Comparison of ENCODE assay signal across 8 mouse cellular contexts in the genomic region with DNA sequence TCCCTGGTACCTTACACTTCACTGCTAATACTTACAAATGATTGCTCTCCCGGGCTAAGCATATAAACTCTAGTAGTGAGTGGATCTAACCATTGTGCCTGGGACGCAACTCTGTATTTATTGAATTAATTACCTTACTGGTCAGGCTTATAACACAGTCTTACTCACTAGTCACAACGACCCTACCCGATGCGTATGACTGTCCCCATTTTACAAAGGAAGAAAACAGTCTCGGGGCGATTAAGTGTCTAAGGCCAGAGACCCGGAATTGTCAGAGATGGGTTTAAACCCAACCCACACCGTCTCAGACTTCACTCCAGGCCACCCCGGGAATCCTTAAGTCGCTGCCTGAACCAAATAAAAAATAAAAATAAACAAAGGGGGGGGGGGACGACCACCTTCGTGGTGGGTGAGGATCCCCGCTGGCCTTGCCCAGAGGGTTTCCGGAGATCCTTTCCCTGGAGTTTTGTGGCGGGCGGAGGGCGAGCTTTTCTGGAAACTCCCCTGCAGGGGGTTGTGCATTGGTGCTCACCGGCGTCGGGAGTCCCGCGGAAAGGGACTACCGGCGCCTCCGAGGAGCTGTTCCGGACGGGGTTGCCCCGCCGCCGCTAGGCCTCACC. TPM values are rescaled to one million over a fixed set of nuclear protein-coding genes. Genes with fewer than 3 reads are reported as not detected.
DNase-seq lines count a peak whose midpoint lies in the region; ATAC-seq and TF ChIP-seq lines count a peak whose summit lies in the region.

No protein-coding gene starts in this region.

- under 1% methylated on average over 31 of the region's 31 CpGs for WGBS in lung, embryonic 14.5 days
- WGBS in bone marrow, adult 2 months: under 1% methylated on average over 31 of the region's 31 CpGs
- under 1% methylated on average over 31 of the region's 31 CpGs for WGBS in hindbrain, embryonic 12.5 days
- under 1% methylated on average over 31 of the region's 31 CpGs for WGBS in midbrain, embryonic 12.5 days

- peak; percentile 52 for DNase-seq in lung, embryonic 14.5 days
- no peak for DNase-seq in lung, postnatal 14 days
- no peak for DNase-seq in left cerebral cortex, postnatal 10 days (ENCODE audit: extremely low spot score in 1 of 2, low spot score in 2 of 2)
- no peak for DNase-seq in left cerebral cortex, adult 11 months (ENCODE audit: low spot score)
- DNase-seq in frontal cortex, adult 2 months (ENCODE audit: extremely low spot score in 1 of 2, low spot score in 1 of 2): no peak

- no peaks in the 10 kb centered on the region for H3K27me3 ChIP-seq in lung, embryonic 14.5 days (ENCODE audit: insufficient read depth, low read length)
- no peaks in the 10 kb centered on the region for H3K27me3 ChIP-seq in hindbrain, embryonic 12.5 days
- no peaks in the 10 kb centered on the region for H3K27me3 ChIP-seq in midbrain, embryonic 12.5 days

- intact Hi-C loops in left cerebral cortex, postnatal 10 days (cut with DNase I): no loop called here

- TF ChIP-seq CTCF in lung, embryonic 14.5 days (IDR thresholded peaks at IDR 0.05; ENCODE audit: low read depth): no peak
- TF ChIP-seq CTCF in bone marrow, adult 2 months (IDR thresholded peaks at IDR 0.05; ENCODE audit: control insufficient read depth, insufficient read depth, low read length): no peak

- H3K4me2 ChIP-seq in lung, embryonic 14.5 days: peak overlapping the region; percentile 83
- peak overlapping the region; percentile 75 for H3K4me2 ChIP-seq in hindbrain, embryonic 12.5 days (replicated peaks)
- H3K4me2 ChIP-seq in midbrain, embryonic 12.5 days (replicated peaks): peak overlapping the region; percentile 74

- H3K4me1 ChIP-seq in lung, embryonic 14.5 days (ENCODE audit: insufficient read depth): peaks cover 4% of the 10 kb centered on the region; the same call in 1 of the 2 replicates
- no peaks in the 10 kb centered on the region; the same call in 1 of the 2 replicates for H3K4me1 ChIP-seq in bone marrow, adult 2 months (ENCODE audit: control insufficient read depth, insufficient read depth, low read length)
- H3K4me1 ChIP-seq in hindbrain, embryonic 12.5 days: peaks cover 28% of the 10 kb centered on the region
- H3K4me1 ChIP-seq in midbrain, embryonic 12.5 days: peaks cover 25% of the 10 kb centered on the region

- peak overlapping the region; percentile 100 for H3K27ac ChIP-seq in lung, embryonic 14.5 days (ENCODE audit: low read depth)
- peak overlapping the region; percentile 91 for H3K27ac ChIP-seq in bone marrow, adult 2 months (ENCODE audit: control insufficient read depth, insufficient read depth, low read depth, low read length, poor library complexity)
- peak overlapping the region; percentile 99 for H3K27ac ChIP-seq in hindbrain, embryonic 12.5 days
- H3K27ac ChIP-seq in midbrain, embryonic 12.5 days (replicated peaks): peak overlapping the region; percentile 99

- ATAC-seq in lung, embryonic 14.5 days (ENCODE audit: insufficient read depth): 0 out of 2 replicates have a peak, but pooled peaks have one; percentile 1
- ATAC-seq in hindbrain, embryonic 12.5 days (ENCODE audit: low FRiP score): peak; percentile 61
- ATAC-seq in midbrain, embryonic 12.5 days (ENCODE audit: low FRiP score, low read depth): peak; percentile 38; the same call in 1 of the 2 replicates

- H3K9ac ChIP-seq in lung, embryonic 14.5 days: peak overlapping the region; percentile 99
- peak overlapping the region; percentile 98 for H3K9ac ChIP-seq in hindbrain, embryonic 12.5 days
- H3K9ac ChIP-seq in midbrain, embryonic 12.5 days (replicated peaks): peak overlapping the region; percentile 98

- peak overlapping the region; percentile 72 for H3K4me3 ChIP-seq in lung, embryonic 14.5 days (ENCODE audit: low read depth, low read length)
- H3K4me3 ChIP-seq in bone marrow, adult 2 months (replicated peaks; ENCODE audit: control insufficient read depth, low read depth, low read length): peak overlapping the region; percentile 86
- peak overlapping the region; percentile 80 for H3K4me3 ChIP-seq in hindbrain, embryonic 12.5 days
- peak overlapping the region; percentile 91 for H3K4me3 ChIP-seq in midbrain, embryonic 12.5 days

- H3K36me3 ChIP-seq in lung, embryonic 14.5 days (ENCODE audit: insufficient read depth): peaks cover 32% of the 10 kb centered on the region
- H3K36me3 ChIP-seq in hindbrain, embryonic 12.5 days: peaks cover 24% of the 10 kb centered on the region
- H3K36me3 ChIP-seq in midbrain, embryonic 12.5 days: peaks cover 22% of the 10 kb centered on the region

- H3K9me3 ChIP-seq in lung, embryonic 14.5 days (ENCODE audit: low read depth, low read length): no peaks in the 10 kb centered on the region
- H3K9me3 ChIP-seq in hindbrain, embryonic 12.5 days (replicated peaks): no peaks in the 10 kb centered on the region
- H3K9me3 ChIP-seq in midbrain, embryonic 12.5 days: no peaks in the 10 kb centered on the region

- TF ChIP-seq POLR2A in bone marrow, adult 2 months (IDR thresholded peaks at IDR 0.05; ENCODE audit: borderline replicate concordance, control insufficient read depth, low read depth, low read length): no peak

RNA-seq across cellular contexts. Expression of a gene that starts 1.1 kb away (rescaled TPM):
- 170 and 189 TPM in 2 replicates for polyA plus RNA-seq in lung, embryonic 14.5 days (2014; fragmentation: Nextera tagmentation; extraction: Ambion mirVana)
- polyA plus RNA-seq in bone marrow, adult 2 months (2011; ENCODE audit: insufficient read depth, insufficient read length, low replicate concordance, missing spikeins): 196 and 201 TPM in 2 replicates
- 366 and 375 TPM in 2 replicates for polyA plus RNA-seq in hindbrain, embryonic 12.5 days (2016; fragmentation: Nextera tagmentation; extraction: Ambion mirVana)
- 357 and 380 TPM in 2 replicates for polyA plus RNA-seq in midbrain, embryonic 12.5 days (2016; fragmentation: Nextera tagmentation; extraction: Ambion mirVana)
- total RNA-seq in left cerebral cortex, postnatal 10 days (2021): 10 to 100 TPM; 73.7 to 83.7 TPM
- 93.5 and 97.6 TPM in 2 replicates for polyA plus RNA-seq in frontal cortex, adult 2 months (2012; rRNA removed)

RNA-seq across cellular contexts. Expression of a gene that starts 14.1 kb away (rescaled TPM):
- polyA plus RNA-seq in lung, embryonic 14.5 days (2014; fragmentation: Nextera tagmentation; extraction: Ambion mirVana): 0.05 and 0.14 TPM in 2 replicates
- 0.95 TPM in 1 of 2 replicates, not detected in the other for polyA plus RNA-seq in bone marrow, adult 2 months (2011; ENCODE audit: insufficient read depth, insufficient read length, low replicate concordance, missing spikeins)
- polyA plus RNA-seq in hindbrain, embryonic 12.5 days (2016; fragmentation: Nextera tagmentation; extraction: Ambion mirVana): 0.98 and 1.5 TPM in 2 replicates
- polyA plus RNA-seq in midbrain, embryonic 12.5 days (2016; fragmentation: Nextera tagmentation; extraction: Ambion mirVana): 0.87 and 1.1 TPM in 2 replicates
- 10 to 100 TPM; 31.1 to 31.2 TPM for total RNA-seq in left cerebral cortex, postnatal 10 days (2021)
- 21.4 and 22.9 TPM in 2 replicates for polyA plus RNA-seq in frontal cortex, adult 2 months (2012; rRNA removed)

RNA-seq across cellular contexts. Expression of a gene that starts 55.3 kb away (rescaled TPM):
- polyA plus RNA-seq in lung, embryonic 14.5 days (2014; fragmentation: Nextera tagmentation; extraction: Ambion mirVana): not detected in 2 replicates
- polyA plus RNA-seq in bone marrow, adult 2 months (2011; ENCODE audit: insufficient read depth, insufficient read length, low replicate concordance, missing spikeins): not detected in 2 replicates
- not detected in 2 replicates for polyA plus RNA-seq in hindbrain, embryonic 12.5 days (2016; fragmentation: Nextera tagmentation; extraction: Ambion mirVana)
- not detected in 2 replicates for polyA plus RNA-seq in midbrain, embryonic 12.5 days (2016; fragmentation: Nextera tagmentation; extraction: Ambion mirVana)
- not detected for total RNA-seq in left cerebral cortex, postnatal 10 days (2021)
- not detected in 2 replicates for polyA plus RNA-seq in frontal cortex, adult 2 months (2012; rRNA removed)

Comparison
In these comparisons a context has a peak if more than half of its experiments do, and no peak if none do; other contexts are left out.
1. ATAC-seq: peak in every context shown above with its lines; median percentile 61 in hindbrain, embryonic 12.5 days; 38 in midbrain, embryonic 12.5 days; 1 in lung, embryonic 14.5 days.